Mouse (Mus musculus): ENCODE measurements at regions not wholly inside any gene's neighbourhood (a gene's known extent, or its start where the extent isn't known, plus 50 kb on each side); places are given as distances from the start of the nearest gene placed in this dataset.

DNA sequence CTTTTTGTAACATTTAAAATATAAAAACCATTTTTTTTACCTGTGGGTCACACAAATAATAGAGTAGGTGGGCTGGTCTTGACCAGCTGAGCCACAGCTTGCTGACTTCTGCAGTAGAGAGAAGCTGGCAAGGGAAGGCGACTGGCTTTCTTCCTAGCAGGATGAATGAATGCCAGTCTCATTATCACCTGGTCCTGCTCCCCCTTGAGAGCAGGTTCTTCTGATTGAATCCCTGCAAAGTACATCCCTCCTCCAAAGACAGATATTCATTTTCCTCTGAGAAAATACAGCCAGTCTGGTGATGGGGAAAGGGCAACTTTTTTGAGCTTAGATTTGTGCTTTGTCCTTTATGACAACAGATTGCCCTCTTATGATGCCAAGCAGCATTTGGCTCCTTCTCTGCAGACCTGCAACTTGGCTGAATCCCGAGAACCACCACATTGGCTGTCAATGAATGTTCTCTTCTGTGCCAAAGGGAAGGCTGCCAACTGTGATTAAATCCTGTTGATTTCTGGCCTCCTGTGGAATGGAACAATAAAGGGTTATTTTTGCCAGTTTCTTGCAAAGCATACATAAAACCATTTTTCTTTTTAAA lies 344.2 kb upstream of the Arhgap42 start:
- no peak for TF ChIP-seq CTCF (IDR thresholded peaks at IDR 0.05; ENCODE audit: low read depth)
- no peak for TF ChIP-seq EP300 (IDR thresholded peaks at IDR 0.05; ENCODE audit: low read depth)

All from liver, embryonic 14.5 days (tissue).